Mouse (Mus musculus): ENCODE data around the gene Traf6.

GRCm38 (mm10) chr2:101668751-101669150 lies 9.5 kb upstream of the Traf6 start:
- TF ChIP-seq CTCF (IDR thresholded peaks at IDR 0.05; ENCODE audit: control insufficient read depth, insufficient read depth, insufficient replicate concordance, low read depth, low read length) (no peak), POLR2A (IDR thresholded peaks at IDR 0.05; ENCODE audit: control insufficient read depth, low read depth, low read length) (no peak)
